Mouse (Mus musculus) testis, adult 2 months (tissue): Measurements from ENCODE around the gene Lrmda. TPM values are rescaled to one million over a fixed set of nuclear protein-coding genes. Genes with fewer than 3 reads are reported as not detected.

Experiments used
- H3K27ac ChIP-seq: fragments of 200-500 bp; 2 replicates; pipeline ENCODE4 v1.5.1; 2012; ENCODE audit warnings: low read depth, low read length; ENCODE audit not compliant: control insufficient read depth, insufficient read depth
- H3K27me3 ChIP-seq: fragments of 200-500 bp; 2 replicates; pipeline ENCODE4 v1.6.1; 2012; ENCODE audit warnings: mild to moderate bottlenecking, low read length, moderate library complexity; ENCODE audit not compliant: control insufficient read depth, insufficient read depth
- H3K36me3 ChIP-seq: fragments of 200-500 bp; 2 replicates; pipeline ENCODE4 v1.6.1; 2012; ENCODE audit warnings: mild to moderate bottlenecking, low read length; ENCODE audit not compliant: control insufficient read depth, insufficient read depth
- H3K4me1 ChIP-seq: fragments of 200-500 bp; 2 replicates; pipeline ENCODE4 v1.6.1; 2012; ENCODE audit warnings: low read length; ENCODE audit not compliant: control insufficient read depth, insufficient read depth
- H3K4me3 ChIP-seq: fragments of 200-500 bp; 2 replicates; pipeline ENCODE4 v1.5.1; 2012; ENCODE audit warnings: low read depth, mild to moderate bottlenecking, low read length, moderate library complexity, mixed read lengths; ENCODE audit not compliant: control insufficient read depth
- CTCF ChIP-seq: fragments of 200-500 bp; IDR thresholded peaks from 2 replicates; pipeline ENCODE4 v1.5.1; 2012; ENCODE audit warnings: low read depth, mild to moderate bottlenecking, inconsistent platforms, low read length, moderate library complexity; ENCODE audit not compliant: control insufficient read depth, insufficient read depth, insufficient replicate concordance
- POLR2A ChIP-seq: fragments of 200-500 bp; IDR thresholded peaks from 2 replicates; pipeline ENCODE4 v1.6.1; 2012; ENCODE audit warnings: low read depth, mild to moderate bottlenecking, inconsistent platforms, low read length, moderate library complexity; ENCODE audit not compliant: control insufficient read depth
- polyA plus RNA-seq: library from polyadenylated mRNA; depleted of rRNA; stranded (reverse); fragments of >200 nt; gene quantifications from 2 replicates; pipeline ENCODE4 v1.2.3, GENCODE M21; 2012

Lrmda gene
- polyA plus RNA-seq, 1 experiment: 2.1 TPM

DNA sequence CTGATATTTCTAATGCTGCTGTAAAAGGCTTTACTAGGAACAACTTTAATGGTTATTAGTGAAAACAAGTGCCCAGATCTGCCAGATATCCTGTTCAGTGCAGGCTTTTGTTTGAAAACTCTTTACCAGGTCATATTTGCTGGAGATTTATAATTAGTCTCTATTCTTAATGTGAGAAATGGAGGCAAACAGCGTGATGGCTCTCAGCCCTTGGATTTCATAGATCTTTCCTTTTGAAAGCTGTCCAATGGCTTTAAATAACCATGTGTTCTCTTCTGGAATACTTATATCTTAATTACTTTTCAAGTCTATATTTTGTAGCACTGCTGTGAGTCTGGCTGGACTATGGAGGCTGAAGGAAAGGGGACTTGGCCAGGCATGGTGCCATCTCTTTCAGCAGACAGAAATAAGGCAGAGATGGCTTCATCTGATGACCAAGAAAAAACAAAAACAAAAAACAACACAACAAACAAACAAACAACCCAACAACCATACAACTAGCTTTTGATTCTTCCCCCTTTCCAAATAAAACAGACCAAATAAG lies 996.6 kb downstream of the Lrmda start:
- H3K4me3 ChIP-seq: no peak overlapping the region
- no peak overlapping the region for H3K27ac ChIP-seq
- H3K36me3 ChIP-seq: no peaks in the 10 kb centered on the region
- H3K4me1 ChIP-seq: no peaks in the 10 kb centered on the region
- TF ChIP-seq CTCF (no peak), POLR2A (no peak)
- H3K27me3 ChIP-seq: no peaks in the 10 kb centered on the region

DNA sequence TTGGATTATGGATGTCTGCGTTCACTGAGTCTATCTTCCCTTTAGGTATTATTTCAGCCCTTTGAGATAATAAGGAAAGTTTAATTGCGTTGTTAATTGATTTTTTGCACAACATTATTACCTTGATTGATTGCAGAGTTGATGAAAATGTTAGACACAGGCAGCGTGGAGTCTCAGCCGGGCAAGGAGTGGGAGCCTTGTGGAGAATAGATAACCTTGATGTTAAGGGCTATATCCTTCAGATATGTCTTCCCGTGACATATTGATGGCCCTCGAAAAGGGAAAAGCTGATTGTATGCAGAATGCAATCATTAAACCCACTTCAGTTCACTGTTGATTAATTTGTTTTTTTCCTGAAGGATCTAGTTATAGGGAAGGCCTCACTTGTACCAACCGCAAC lies 1021.5 kb downstream of the Lrmda start:
- no peaks in the 10 kb centered on the region for H3K27me3 ChIP-seq
- no peak overlapping the region for H3K27ac ChIP-seq
- TF ChIP-seq CTCF: no peak
- no peak for TF ChIP-seq POLR2A
- no peak overlapping the region for H3K4me3 ChIP-seq
- no peaks in the 10 kb centered on the region for H3K4me1 ChIP-seq
- no peaks in the 10 kb centered on the region for H3K36me3 ChIP-seq

DNA sequence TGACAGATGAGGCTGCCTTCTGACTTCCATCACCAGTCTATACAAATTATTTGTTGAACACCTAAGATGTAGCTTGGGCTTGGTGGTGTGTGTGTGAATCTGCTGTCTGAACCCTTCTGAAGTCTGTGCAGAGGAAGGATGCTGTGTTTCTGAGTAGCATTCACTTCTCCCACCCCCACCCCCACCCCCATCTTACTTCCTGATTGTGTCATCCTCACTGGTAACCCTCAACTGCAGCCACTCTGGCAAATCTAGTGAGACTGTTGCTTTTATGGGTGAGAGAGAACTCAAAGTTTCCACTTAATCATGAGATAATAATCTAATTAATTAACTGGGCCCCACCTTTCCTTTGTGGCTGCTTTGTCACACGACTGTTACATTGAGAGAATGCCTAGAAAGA lies 1025.8 kb downstream of the Lrmda start:
- Histone ChIP-seq H3K4me1 (no peaks in the 10 kb centered on the region), H3K36me3 (no peaks in the 10 kb centered on the region), H3K27ac (no peak overlapping the region), H3K27me3 (no peaks in the 10 kb centered on the region), H3K4me3 (no peak overlapping the region)
- no peak for TF ChIP-seq POLR2A
- TF ChIP-seq CTCF: no peak

DNA sequence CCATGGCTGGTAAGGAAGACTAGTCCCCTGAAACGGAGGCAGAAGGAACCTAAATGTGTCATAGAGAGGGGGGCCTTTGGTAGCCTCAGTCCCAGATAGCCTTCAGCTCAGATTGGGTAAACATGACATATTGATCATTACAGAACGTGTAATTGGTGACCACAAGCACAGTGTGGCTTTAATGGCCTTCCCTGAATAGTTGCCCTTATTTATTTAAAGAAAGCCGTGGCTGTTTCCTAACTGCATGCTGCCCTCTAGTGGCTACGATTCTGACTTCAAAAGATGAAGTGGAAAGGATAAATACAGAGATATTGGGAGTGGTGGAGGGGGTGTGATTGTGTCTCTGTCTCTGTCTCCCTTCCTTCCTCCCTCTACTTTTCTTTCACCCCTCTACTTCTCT lies 1026.8 kb downstream of the Lrmda start:
- no peaks in the 10 kb centered on the region for H3K27me3 ChIP-seq
- no peak overlapping the region for H3K27ac ChIP-seq
- no peak for TF ChIP-seq POLR2A
- TF ChIP-seq CTCF: no peak
- H3K36me3 ChIP-seq: no peaks in the 10 kb centered on the region
- H3K4me3 ChIP-seq: no peak overlapping the region
- no peaks in the 10 kb centered on the region for H3K4me1 ChIP-seq

DNA sequence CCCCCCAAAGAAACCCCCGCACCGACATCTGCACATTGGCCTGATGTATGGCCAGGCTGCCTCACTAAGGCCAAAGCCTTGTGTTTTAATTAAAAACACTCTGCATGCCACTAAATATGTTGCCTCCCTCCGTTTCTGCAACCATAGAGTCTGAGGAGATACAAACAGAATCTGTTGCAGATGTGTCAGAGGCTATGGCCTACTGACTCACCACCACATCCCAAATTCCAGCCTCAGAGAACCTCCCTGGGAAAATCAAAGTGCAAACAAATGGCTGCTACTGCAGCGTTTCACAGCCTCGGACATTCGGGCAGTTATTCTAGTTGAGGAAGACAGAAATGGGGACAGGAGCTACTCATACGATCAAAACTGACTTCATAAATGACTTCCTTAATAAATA lies 1031.9 kb downstream of the Lrmda start:
- no peak overlapping the region for H3K4me3 ChIP-seq
- H3K4me1 ChIP-seq: no peaks in the 10 kb centered on the region
- no peaks in the 10 kb centered on the region for H3K36me3 ChIP-seq
- no peak overlapping the region for H3K27ac ChIP-seq
- TF ChIP-seq POLR2A: no peak
- no peak for TF ChIP-seq CTCF
- no peaks in the 10 kb centered on the region for H3K27me3 ChIP-seq

DNA sequence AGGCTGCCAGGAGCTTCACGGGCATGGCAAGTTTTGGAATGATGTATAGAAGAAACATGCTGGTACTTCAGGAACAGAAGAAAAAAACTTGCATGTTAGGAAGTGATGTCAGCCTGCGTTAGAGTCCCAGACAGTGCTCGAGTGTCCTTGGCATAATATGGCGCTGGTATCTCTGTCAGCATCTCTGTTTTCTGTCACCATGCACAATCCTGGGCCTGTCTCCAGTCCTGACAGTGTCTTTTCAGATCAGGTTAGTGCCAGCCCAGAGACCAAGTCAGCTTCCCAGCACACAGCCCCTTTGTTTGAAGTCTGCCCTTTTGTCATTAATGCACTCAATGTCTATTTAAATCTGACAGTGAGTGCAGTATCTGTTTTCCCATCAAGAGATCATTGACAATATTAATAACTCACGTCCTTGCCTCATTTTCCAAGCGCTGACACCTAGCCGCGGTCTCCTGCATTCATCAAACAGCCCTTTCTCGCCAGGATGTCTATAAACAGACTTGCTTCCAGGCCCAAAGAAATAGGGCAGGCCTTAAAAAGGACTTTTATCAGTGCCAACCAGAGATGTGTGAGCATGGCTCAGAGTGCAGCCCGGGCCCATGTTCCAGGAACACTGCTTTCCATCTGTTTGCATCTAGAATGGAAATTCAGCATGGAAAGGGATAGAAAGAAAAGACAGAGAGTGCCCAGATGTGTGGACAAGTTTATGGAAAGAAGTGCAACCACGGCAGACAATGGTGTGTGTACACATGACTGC lies 1033.5 kb downstream of the Lrmda start:
- Histone ChIP-seq H3K27me3 (no peaks in the 10 kb centered on the region), H3K36me3 (no peaks in the 10 kb centered on the region), H3K4me1 (no peaks in the 10 kb centered on the region), H3K27ac (no peak overlapping the region), H3K4me3 (no peak overlapping the region)
- no peak for TF ChIP-seq CTCF
- TF ChIP-seq POLR2A: no peak

DNA sequence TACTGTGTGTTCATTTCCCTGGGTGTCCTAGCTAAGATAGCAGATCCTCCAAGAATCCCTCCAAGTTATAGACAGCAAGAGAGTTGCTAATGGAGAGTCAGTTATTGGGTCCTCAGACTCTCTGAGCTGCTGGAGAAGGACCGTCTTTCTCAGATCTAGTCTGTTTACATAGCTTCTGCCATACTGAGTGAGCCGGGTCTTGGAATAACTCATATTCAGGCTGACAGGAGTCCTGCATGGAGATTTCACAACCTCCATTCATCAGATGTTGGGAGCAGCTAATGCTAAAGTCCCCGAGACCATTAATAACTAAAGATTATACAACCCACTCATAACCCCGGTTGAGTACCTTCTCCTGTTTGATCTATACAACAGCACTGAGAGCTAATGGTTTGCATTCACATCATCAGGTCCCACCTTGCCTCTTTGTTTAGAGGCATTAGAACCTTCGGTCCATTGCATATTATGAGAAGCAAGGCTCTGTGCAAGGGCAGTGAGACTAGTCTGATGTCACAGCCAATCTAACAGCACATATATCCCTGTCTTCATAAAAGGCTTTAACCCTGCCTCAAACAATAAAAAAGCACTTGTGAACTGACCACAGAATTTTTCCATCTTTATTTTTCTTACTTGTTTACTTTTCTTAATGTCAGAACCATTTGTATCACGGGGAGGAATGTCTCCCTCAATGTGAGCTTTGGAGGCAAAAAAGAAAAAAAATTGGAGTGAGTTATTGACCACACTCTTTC lies 1037.9 kb downstream of the Lrmda start:
- H3K36me3 ChIP-seq: no peaks in the 10 kb centered on the region
- no peaks in the 10 kb centered on the region for H3K27me3 ChIP-seq
- no peaks in the 10 kb centered on the region for H3K4me1 ChIP-seq
- no peak overlapping the region for H3K27ac ChIP-seq
- no peak overlapping the region for H3K4me3 ChIP-seq
- TF ChIP-seq CTCF: no peak
- no peak for TF ChIP-seq POLR2A
